Comparison of ENCODE assay signal across 8 mouse cellular contexts in the genomic region with DNA sequence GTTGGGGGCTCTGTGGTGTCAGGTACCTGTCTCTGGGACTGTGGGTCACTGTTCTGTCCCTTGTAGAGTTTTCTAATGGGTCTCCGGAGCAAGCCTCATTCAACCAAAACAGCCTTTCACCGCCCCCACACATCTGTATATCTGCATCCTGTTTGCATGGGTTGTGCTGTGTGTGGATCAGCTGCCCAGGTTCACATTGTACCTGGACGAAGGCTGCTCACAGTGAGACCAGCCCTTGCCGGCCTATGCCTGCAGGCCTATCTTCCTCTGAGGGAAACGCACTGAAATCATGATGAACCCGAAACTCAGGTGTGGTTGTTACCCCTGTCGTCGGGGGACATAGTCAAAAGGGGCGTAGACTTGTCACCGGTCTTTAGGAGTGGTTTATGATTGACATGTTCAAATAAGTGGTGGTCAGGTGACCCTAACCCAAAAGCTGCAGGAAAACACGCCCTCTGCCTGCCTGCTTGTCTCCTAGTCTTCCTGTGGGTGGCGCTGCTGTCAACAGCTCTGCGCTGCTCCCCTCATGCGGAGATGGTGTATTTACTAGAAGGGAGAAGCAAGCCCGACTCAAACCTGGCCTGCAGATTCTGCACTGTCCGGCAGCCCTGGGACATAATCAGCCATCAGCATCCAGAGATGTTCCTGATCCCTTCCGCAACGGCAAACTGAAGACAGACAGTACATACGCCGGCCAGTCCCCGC. TPM values are rescaled to one million over a fixed set of nuclear protein-coding genes. Genes with fewer than 3 reads are reported as not detected.
DNase-seq lines count a peak whose midpoint lies in the region; ATAC-seq and TF ChIP-seq lines count a peak whose summit lies in the region.
"Had no signal": no experiment of that assay in that cellular context is flagged by ENCODE, and none has a peak within 500 bp of the region (broad histone marks: within the 10 kb centered on the region; RNA-seq: fewer than 3 reads in every experiment).

No protein-coding gene starts in this region.

- H3K4me3 ChIP-seq in left cerebral cortex, adult 2 months = no peak overlapping the region
- H3K4me3 ChIP-seq in hindbrain, embryonic 15.5 days = no peak overlapping the region

- TF ChIP-seq CTCF in left cerebral cortex, adult 2 months (IDR thresholded peaks at IDR 0.05) = peak; percentile 72

- H3K36me3 ChIP-seq in hindbrain, embryonic 15.5 days = no peaks in the 10 kb centered on the region

- ATAC-seq in hindbrain, embryonic 15.5 days (ENCODE audit: low FRiP score, low read depth) = peak; percentile 47; the same call in 1 of the 2 replicates
- ATAC-seq in inflammation-experienced regulatory T-cells, adult 6 months = no peak

- 39% methylated on average over 21 of the region's 21 CpGs for WGBS in hindbrain, embryonic 15.5 days

- no peak overlapping the region for H3K9ac ChIP-seq in hindbrain, embryonic 15.5 days

- peak; percentile 39 to 49 for DNase-seq in left cerebral cortex, adult 2 months (ENCODE audit: extremely low spot score in 1 of 2, low spot score in 2 of 2)
- no peak for DNase-seq in left cerebral cortex, adult 8-10 months (ENCODE audit: low spot score in 2 of 2)
- DNase-seq in cerebellum, postnatal 10 days = peak; percentile 81 to 87
- DNase-seq in retina, postnatal 7 days (ENCODE audit: low read depth, low spot score) = peak; percentile 43
- no peak for DNase-seq in gastrocnemius, postnatal 10 days

- intact Hi-C loops in left cerebral cortex, adult 2 months (cut with DNase I) = no loop called here

- no peak overlapping the region for H3K27ac ChIP-seq in left cerebral cortex, adult 2 months
- H3K27ac ChIP-seq in hindbrain, embryonic 15.5 days (replicated peaks) = no peak overlapping the region

- H3K4me2 ChIP-seq in hindbrain, embryonic 15.5 days = no peak overlapping the region

- H3K9me3 ChIP-seq in hindbrain, embryonic 15.5 days = no peaks in the 10 kb centered on the region

- no peaks in the 10 kb centered on the region for H3K27me3 ChIP-seq in hindbrain, embryonic 15.5 days

- H3K4me1 ChIP-seq in hindbrain, embryonic 15.5 days (replicated peaks) = peaks cover 8% of the 10 kb centered on the region; the same call in 1 of the 2 replicates

RNA-seq across cellular contexts. Expression of a gene that starts 16.1 kb away (rescaled TPM):
- total RNA-seq in left cerebral cortex, adult 2 months (2021) = 10 to 100 TPM; 91.7 to 95.3 TPM
- total RNA-seq in left cerebral cortex, adult 8-10 months (2022) = 10 to 100 TPM; 74.5 to 85.8 (median 79.0) TPM
- 95.7 and 98.3 TPM in 2 replicates for polyA plus RNA-seq in hindbrain, embryonic 15.5 days (2015; fragmentation: Nextera tagmentation; extraction: Ambion mirVana)
- total RNA-seq in gastrocnemius, postnatal 10 days (2021) = 10 to 100 TPM; 23.0 to 26.8 TPM
- polyA plus RNA-seq in inflammation-experienced regulatory T-cells, adult 6 months (2017; shearing (Covaris generic)) = 1 to 10 TPM; 1.5 to 6.7 (median 2.2) TPM

RNA-seq across cellular contexts. Expression of a gene that starts 21.5 kb away (rescaled TPM):
- not detected for total RNA-seq in left cerebral cortex, adult 2 months (2021)
- total RNA-seq in left cerebral cortex, adult 8-10 months (2022) = not detected
- not detected in 2 replicates for polyA plus RNA-seq in hindbrain, embryonic 15.5 days (2015; fragmentation: Nextera tagmentation; extraction: Ambion mirVana)
- total RNA-seq in gastrocnemius, postnatal 10 days (2021) = not detected
- not detected for polyA plus RNA-seq in inflammation-experienced regulatory T-cells, adult 6 months (2017; shearing (Covaris generic))
- total RNA-seq: left cerebral cortex, postnatal 25 days had no signal

RNA-seq across cellular contexts. Expression of a gene that starts 38.9 kb away (rescaled TPM):
- total RNA-seq in left cerebral cortex, adult 2 months (2021) = 100 to 1,000 TPM; 869 to 881 TPM
- 100 to 1,000 TPM; 780 to 919 (median 785) TPM for total RNA-seq in left cerebral cortex, adult 8-10 months (2022)
- polyA plus RNA-seq in hindbrain, embryonic 15.5 days (2015; fragmentation: Nextera tagmentation; extraction: Ambion mirVana) = 77.2 and 95.2 TPM in 2 replicates
- 1 to 10 TPM in 1 of 2 experiments, under 1 TPM in 1; 0.40 to 1.1 TPM for total RNA-seq in gastrocnemius, postnatal 10 days (2021)
- 1 to 10 TPM in 1 of 3 experiments, under 1 TPM in 1, not detected in 1; 0.87 to 2.3 TPM for polyA plus RNA-seq in inflammation-experienced regulatory T-cells, adult 6 months (2017; shearing (Covaris generic))

RNA-seq across cellular contexts. Expression of a gene that starts 55.6 kb away (rescaled TPM):
- 100 to 1,000 TPM; 128 to 130 TPM for total RNA-seq in left cerebral cortex, adult 2 months (2021)
- 100 to 1,000 TPM in 3 of 4 experiments, 10 to 100 TPM in 1; 99.2 to 121 (median 105) TPM for total RNA-seq in left cerebral cortex, adult 8-10 months (2022)
- 24.8 and 33.9 TPM in 2 replicates for polyA plus RNA-seq in hindbrain, embryonic 15.5 days (2015; fragmentation: Nextera tagmentation; extraction: Ambion mirVana)
- total RNA-seq in gastrocnemius, postnatal 10 days (2021) = under 1 TPM; 0.47 to 0.63 TPM
- not detected for polyA plus RNA-seq in inflammation-experienced regulatory T-cells, adult 6 months (2017; shearing (Covaris generic))

Comparison
In these comparisons a context has a peak if more than half of its experiments do, and no peak if none do; other contexts are left out.
1. DNase-seq: peak in left cerebral cortex, adult 2 months (2 of 2), cerebellum, postnatal 10 days (2 of 2) and retina, postnatal 7 days (single experiment); none in left cerebral cortex, adult 8-10 months (0 of 2) and gastrocnemius, postnatal 10 days (single experiment).
2. RNA of a gene that starts 38.9 kb away (total RNA-seq): 869 to 881 TPM in left cerebral cortex, adult 2 months and 780 to 919 TPM in left cerebral cortex, adult 8-10 months; 0.40 to 1.1 TPM in gastrocnemius, postnatal 10 days; every median in the first group is over 100 times any median in the second.